Mouse (Mus musculus) G1E-ER4 (cell line): Measurements from ENCODE around the gene Slc13a1. TPM values are rescaled to one million over a fixed set of nuclear protein-coding genes. Genes with fewer than 3 reads are reported as not detected.

Experiments used
- GATA1 ChIP-seq: IDR thresholded peaks from one replicate; pipeline ENCODE4 v1.8.0; 2012; ENCODE audit warnings: low read length, inconsistent platforms
- polyA plus RNA-seq: library from polyadenylated mRNA; stranded (reverse); fragments of >175 nt; gene quantifications from 2 replicates; pipeline ENCODE4 v1.2.3, GENCODE M21; 2012

Slc13a1 gene
- polyA plus RNA-seq, 1 experiment: not detected

- TF ChIP-seq GATA1: no peak
These were observed 66.6 kb downstream of the Slc13a1 start for GRCm38 (mm10) chr6:24101281-24101680.

- no peak for TF ChIP-seq GATA1
These were observed 67.2 kb downstream of the Slc13a1 start for GRCm38 (mm10) chr6:24100705-24101104.

GRCm38 (mm10) chr6:24097400-24097799, 70.5 kb downstream of the Slc13a1 start:
- TF ChIP-seq GATA1: no peak

- no peak for TF ChIP-seq GATA1
These were observed 91.8 kb downstream of the Slc13a1 start for GRCm38 (mm10) chr6:24076089-24076488.

GRCm38 (mm10) chr6:24072804-24073203, 95.1 kb downstream of the Slc13a1 start:
- no peak for TF ChIP-seq GATA1

- no peak for TF ChIP-seq GATA1
These were observed 108.1 kb downstream of the Slc13a1 start for GRCm38 (mm10) chr6:24059754-24060153.

- no peak for TF ChIP-seq GATA1
These were observed 112.8 kb downstream of the Slc13a1 start for GRCm38 (mm10) chr6:24055086-24055485.

- TF ChIP-seq GATA1: no peak
These were observed 113.7 kb downstream of the Slc13a1 start for GRCm38 (mm10) chr6:24054086-24054710.

GRCm38 (mm10) chr6:24047014-24047770, 120.7 kb downstream of the Slc13a1 start:
- TF ChIP-seq GATA1: no peak

- no peak for TF ChIP-seq GATA1
These were observed 124.4 kb downstream of the Slc13a1 start for GRCm38 (mm10) chr6:24043496-24043895.

Other genes starting within 250 kb of the Slc13a1 start
- not detected in 2 replicates for gene Tas2r118, start 198.0 kb downstream of the Slc13a1 start, polyA plus RNA-seq